Mouse (Mus musculus): Measurements from ENCODE around the gene Lrp3.
A peak's percentile ranks its signal among the peaks of the same experiment; 100 is the strongest.

The Lrp3 gene

DNA sequence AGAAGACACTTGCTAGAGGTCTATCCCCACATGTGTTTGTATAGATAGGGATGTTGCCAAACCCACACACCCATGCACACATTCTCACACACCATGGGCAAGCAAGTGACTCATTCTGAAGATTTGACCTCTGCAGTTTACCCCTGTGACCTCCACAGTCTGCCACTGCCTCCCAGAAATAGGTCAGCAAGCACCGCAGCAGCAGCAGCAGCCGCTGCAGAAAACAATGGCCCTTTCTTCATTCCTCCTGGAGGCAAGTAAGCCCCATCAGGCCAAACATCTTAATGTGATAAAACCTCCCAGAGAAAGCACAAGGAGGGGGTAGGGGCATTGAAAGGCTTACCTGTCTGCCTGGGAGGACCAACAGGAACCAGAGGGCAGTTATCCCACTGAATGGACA, 24.0 kb downstream of the Lrp3 start:
- ATAC-seq (ENCODE audit: insufficient number of reproducible peaks, low FRiP score, low TSS enrichment) = no peak

DNA sequence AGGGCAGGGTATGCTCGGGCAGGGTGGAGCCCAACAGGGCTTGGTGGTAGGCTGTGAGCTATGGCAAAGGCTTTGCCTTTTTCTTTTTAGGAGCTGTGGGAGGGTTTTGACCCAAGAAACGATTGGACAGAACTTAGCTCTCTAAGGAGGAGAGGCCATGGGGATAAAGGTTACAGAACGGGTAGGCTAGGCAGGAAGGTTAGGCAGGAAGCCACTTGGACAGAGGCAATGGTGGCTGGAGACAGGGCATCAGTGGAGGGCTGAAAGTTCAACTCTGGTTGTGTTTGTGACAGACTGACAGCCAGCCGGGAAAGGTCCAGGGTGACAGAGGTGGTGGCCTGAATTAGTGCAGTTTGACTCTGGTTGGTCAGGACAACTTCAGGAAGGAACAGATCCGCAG, 25.6 kb downstream of the Lrp3 start:
- no peak for ATAC-seq (ENCODE audit: insufficient number of reproducible peaks, low FRiP score, low TSS enrichment)

DNA sequence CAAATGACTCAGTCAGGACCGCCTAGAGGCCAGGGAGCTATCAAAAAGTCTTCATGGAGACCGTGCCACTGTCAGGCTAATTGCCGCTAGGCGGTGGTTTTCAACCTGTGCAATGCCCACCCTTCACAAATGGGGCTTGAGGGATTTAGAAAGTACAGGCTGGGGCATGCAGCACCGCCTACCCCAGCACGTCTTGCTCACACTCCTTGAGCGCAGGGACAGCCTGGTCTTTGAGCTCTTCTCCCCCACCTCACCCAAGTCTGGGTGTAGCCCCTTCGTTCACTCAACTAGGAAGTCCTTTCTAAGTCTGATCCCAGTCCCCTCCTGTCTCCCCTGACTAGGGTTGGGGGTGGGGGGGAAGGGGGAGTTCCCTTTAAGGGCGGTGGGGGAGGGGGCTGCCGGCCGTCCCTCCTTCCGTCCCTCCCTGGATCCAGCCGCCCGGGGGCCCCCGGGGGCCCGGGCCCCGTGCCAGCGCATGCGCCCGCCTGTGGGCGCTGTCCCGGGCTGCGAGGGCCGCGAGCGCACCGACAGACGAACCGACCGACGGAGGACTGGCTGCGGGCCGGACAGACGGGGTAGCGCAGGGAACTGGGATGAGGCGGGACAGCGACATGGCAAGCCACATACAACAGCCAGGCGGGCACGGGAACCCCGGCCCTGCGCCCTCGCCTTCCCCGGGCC, 29.3 kb downstream of the Lrp3 start, which contains the start of gene Slc7a10:
Slc7a10 (plus strand) TSS at position 497 of the 681 bp plus-strand sequence.
- ATAC-seq (ENCODE audit: insufficient number of reproducible peaks, low FRiP score, low TSS enrichment) = no peak

DNA sequence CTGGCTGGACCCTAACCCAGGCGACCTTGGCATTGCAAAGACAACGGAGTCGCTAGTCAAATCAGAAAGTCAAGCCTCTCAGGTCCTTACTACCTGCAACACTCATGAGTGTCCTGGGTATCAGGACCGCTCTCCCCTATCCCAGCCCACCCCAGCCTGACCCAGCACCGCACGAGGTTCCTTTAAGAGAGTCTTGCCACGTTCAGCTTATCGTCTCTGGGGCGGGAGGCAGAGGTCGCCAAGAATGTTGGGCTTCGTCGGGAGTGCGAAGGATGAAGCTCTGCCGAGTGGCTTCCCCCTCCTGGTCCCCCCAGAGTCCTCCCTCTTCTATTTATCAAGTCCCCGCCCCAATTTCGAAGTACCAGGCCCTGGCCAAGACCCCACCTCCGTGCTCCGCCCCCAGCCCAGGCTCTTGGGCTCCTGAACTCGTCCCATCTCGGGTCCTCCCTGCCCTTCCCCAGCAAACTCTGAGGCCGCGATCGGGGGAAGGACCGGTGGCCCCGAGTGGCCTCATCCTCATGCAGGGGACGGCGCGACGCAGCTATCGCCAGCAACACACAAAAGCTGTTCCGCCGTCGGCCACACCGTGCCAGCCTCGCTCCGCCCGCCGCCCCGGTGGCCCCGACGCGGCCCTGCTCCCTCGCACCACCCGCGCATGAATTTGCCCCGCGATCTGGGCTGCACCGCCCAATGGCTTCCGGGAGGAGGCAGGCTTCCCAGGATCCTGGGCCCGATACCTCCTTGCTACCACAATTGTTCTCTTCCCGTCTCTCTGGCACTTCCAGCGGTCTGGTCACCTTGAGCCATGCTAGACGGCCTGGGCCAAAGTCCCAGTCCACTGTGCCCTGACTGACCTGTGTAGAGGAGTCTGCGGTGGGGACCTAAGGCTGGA, 30.2 kb downstream of the Lrp3 start:
- ATAC-seq (ENCODE audit: insufficient number of reproducible peaks, low FRiP score, low TSS enrichment) = peak; percentile 40; the same call in 1 of the 2 replicates

DNA sequence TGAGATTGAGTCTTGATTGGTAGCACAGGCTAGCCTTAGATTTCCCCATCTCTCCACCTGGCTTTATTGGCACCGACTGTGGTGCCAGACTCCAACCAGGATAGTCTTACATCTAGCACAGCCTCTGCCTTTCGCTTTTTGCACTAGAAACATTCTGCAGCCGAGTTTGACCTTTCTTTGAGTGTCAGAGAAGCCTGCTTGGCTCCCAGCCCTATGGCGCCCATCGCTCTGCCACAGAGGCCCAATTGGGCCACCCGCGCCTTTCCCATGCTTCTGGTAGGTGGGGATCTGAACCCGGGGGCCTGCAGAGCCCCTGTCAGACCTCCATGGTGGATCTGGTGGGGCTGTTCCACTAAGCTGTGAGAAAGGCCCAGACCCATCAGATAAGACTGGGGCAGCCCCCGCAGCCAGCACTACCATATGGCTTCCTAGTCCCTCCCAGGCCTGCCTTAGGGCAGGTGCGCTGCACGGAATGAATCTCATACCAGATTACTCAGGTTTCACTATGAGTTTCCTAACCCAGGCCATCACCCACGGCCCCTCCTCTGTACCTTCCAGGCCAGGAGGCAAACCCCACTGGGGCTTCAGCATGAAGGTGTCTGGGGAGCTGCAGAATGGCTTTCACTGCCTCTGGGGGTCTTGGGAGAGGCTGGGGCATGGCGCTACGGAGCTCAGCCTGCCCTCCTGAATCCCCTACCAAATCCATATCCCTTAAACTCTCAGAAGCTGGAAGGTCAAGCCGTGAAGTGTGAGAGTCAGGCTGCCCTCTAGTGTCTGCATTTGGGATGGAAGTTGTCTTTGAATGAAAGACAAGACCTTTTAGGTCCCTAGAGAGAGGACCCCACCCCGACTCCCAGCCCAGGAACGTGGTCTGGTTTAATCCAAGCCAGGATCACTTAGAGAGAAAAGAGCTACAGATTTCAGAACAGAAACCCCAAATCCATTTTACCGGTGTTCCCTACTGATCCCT, 38.6 kb downstream of the Lrp3 start:
- no peak for ATAC-seq (ENCODE audit: insufficient number of reproducible peaks, low FRiP score, low TSS enrichment)

DNA sequence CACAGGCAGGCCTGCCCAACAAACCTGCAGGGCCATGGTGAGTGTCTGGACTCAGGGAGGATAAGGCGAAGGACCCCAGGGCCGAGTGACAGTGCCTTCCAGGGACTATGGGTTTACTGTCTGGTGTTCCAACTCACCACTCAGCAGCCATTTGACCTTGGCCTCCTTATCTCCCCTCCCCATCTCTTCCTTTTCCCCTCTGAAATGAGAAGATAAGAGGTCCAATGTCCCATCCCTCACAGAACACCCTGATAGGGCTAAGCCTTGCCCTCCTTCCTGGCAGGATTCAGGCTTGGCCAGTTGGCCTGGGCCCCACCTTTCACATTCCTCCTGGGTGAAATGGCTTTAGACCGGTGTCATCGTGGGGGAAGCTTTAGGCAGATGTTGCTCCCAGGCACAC, 39.8 kb downstream of the Lrp3 start:
- no peak for ATAC-seq (ENCODE audit: insufficient number of reproducible peaks, low FRiP score, low TSS enrichment)

DNA sequence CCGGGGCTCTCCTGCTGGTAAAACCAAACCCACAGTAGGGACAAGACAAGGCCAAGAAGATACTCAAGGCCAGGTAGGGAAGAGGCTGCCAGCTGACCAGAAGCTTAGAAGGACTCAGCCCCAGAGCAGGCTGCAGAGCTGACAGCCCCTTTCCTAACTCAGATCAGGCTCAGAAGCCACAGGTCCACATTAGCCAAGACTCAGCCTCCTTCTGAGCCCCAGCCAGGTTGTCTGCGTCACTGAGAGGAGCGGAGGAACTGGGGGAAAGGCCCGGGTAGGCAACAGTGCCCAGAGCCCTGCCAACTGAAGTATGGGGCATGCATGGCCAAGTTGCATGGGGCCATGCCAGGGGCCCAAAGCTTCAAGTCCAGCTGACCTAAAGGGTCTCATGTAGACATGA, 42.8 kb downstream of the Lrp3 start:
- ATAC-seq (ENCODE audit: insufficient number of reproducible peaks, low FRiP score, low TSS enrichment) = no peak

DNA sequence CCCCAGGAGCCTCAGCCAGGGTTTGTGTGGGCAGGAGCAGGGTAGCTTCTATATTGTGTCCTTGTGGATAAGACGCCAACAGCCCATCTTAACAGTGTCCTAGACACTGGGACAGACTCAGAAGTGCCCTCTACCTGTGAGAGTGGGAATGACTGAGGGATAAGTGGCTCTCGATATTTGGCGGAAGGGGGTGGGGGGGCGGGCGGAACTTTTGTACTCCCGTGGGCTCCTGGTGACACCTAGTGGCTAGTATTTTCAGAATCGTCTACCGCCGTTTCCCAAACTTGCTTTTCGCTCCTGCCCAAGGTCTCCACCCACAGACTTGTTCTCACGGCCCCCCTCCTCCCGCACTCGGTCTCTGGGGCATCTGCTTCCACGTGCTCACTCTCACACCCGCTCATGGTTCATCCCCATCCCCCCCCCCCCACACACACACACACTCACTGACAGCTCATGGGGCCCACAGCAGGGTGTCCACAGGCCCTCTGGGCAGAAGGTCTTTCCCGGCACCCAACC, 43.4 kb downstream of the Lrp3 start:
- no peak; the same call in 1 of the 2 replicates for ATAC-seq (ENCODE audit: insufficient number of reproducible peaks, low FRiP score, low TSS enrichment)

DNA sequence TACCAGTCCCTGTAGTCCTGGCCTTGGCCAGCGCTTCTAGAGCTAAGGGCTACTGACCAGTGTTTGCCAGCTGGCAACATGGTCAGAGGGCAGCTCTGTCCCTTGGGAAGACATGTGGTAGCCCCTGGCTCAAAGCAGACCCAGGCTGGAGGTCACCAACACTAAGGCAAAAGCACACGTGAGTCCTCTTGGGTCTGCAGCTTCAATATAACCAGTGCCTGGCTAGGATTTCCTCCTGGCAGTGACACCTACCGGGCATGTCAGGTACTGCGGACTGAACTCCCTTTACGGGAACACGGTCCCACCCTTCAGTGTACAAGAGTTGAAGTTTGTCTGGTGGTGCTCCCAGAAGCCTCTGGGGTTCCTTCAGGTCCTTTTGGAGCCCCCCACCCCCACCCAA, 46.0 kb downstream of the Lrp3 start:
- ATAC-seq (ENCODE audit: insufficient number of reproducible peaks, low FRiP score, low TSS enrichment) = 0 out of 2 replicates have a peak, but pooled peaks have one; percentile 37

DNA sequence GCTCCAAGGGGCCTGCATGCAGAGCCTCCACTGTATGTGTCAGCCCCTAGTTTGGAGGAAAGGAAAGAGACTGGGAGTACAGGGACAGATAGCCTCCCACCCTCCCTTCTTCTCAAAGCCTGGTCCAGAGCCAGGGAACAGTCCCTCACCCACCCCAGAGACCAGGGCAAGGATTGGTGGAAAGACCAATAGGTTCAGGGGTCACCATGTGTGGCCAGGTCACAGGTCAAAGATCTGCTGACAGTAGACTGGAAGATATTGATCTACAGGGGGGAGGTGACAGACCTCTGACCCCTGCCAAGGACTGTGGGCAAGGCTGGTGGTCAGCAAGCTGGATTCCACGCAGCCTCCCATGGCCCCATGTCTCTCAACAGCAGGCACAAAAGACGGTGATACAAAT, 47.4 kb downstream of the Lrp3 start:
- no peak for ATAC-seq (ENCODE audit: insufficient number of reproducible peaks, low FRiP score, low TSS enrichment)

DNA sequence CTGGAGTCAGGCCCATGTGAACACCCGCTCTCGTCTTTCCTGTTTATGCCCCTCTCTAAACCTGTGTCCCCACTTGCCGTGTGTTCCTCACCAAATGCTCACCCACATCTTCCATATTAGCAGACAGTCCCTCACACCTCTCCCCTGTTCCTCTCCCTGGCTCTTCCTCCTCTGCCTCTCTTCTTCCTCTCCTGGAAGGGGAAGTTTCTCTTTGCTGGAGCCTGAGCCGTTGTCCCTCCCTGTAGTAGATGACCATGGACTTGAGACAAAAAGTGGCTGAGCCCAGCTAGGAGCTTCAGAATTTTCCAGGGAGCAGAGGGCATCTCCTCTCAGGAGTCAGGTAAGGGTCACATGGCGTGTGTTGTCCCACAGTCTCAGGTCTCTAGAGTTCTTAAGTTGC, 48.3 kb downstream of the Lrp3 start:
- ATAC-seq (ENCODE audit: insufficient number of reproducible peaks, low FRiP score, low TSS enrichment) = no peak

DNA sequence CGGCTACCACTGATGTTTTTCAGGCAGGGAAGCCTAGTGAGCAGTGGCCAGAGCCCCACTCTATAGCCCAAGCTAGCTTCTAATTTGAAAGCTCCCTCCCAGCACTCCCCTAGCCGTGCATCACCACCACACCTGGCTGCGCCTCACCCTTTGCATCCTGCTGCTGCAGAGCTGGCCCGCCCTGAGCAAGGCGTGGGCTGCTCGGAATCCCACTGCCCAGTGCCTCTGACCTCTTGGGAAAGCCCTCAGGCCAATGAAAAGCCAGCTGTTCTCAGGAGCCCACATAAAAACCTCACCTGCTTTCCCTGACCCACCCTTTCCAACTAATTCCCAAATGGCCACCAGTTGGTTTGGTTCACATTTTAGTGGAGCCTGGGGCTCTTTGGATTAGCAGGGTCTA, 51.2 kb downstream of the Lrp3 start:
- no peak for ATAC-seq (ENCODE audit: insufficient number of reproducible peaks, low FRiP score, low TSS enrichment)

DNA sequence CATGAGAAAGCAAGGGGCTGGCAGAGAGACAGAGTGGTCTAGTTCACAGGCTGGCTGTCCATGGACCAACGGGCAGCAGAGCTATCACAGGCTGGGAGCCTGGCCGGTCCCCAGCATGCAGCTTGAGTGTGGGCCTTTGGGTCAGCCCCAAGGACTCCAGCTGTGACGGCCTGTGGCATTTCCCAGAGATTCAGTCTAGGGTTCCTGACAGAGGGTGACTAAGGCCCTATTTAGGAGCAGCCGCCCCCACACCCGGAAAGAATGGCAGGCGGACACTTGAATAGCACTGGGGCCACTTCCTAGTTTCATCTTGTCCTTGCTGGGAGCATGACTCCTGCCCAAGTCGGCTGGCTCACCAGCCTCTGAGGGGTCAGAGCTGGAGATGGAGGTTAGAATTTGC, 51.7 kb downstream of the Lrp3 start:
- ATAC-seq (ENCODE audit: insufficient number of reproducible peaks, low FRiP score, low TSS enrichment) = no peak

DNA sequence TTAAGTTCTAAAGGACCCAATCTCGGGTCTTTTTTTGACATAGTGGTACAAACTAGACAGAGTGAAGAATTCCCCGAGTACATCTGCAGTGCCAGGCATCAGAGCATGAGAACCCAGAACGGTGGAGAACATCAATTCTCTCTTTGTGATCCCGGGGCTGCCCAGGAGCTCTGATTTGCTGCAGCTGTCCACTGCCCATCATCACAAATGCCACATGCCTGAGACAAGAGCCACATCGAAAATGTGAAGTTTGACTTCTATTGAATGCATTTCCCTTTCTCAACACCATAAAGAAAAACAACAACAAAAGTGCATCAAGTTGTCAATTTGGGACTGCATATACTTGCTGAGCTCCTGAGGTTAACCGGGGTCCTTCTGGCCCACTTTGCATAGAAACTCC, 52.9 kb downstream of the Lrp3 start:
- ATAC-seq (ENCODE audit: insufficient number of reproducible peaks, low FRiP score, low TSS enrichment) = no peak

DNA sequence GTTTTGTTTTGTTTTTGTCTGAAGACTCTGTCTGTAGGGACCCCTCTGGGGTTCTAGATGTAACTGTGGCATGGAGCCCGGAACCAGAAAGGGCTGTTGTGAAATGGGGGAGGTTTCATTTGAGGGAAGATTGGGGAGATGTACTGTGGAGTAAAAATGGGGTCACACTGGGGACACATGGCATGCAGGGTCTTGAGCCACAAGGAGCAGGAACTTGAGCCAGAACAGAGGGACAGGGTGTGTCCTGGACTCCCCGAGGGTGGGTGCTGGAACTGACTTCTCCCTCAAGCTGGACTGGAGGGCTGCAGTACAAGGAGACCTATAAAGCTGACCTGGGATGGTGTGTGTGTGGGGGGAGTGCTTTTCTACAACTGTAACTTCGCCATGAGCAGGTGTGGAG, 57.8 kb downstream of the Lrp3 start:
- ATAC-seq (ENCODE audit: insufficient number of reproducible peaks, low FRiP score, low TSS enrichment) = no peak

DNA sequence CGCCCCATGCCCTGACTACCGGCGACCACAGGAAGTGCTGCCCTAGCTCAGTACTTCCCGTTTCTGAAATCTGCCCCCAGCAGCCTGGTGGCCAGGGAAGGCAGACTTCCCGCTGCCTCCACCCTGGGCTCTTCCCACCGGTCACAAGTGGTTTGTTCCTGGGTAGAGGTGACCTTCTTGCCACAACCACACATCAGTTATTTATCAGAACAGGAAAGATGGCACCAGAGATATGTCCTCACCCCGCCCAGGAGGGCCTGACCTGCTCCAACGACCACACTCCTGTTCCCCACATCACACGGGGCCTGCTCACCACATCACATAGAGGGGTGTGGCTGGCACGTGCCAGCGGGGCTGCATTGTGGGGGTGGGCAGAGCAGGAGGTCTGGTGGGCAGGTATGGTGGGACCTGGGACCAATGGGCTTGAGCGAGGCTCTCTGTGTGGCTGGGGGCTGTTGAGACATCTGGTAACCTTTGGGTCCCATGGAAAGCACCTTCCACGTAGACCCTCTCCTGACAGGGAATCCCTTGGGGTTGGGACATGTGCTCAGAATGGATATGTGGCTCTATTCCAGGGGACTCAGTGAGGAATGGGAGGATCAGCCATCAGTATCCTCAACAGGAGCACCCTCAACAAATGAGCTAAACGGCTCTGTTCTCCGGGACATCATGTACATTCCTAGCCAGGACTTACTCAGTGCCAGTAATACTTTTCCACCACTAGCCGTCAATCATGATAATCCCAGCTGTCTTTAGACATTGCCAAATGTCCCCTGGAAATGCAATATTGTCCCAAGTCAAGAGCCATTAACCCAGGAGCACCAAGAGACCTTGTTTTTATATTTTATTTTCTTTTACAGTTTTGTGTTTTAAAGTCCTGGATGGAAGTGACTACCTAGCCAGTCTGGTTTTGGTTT, 58.5 kb downstream of the Lrp3 start:
- no peak for ATAC-seq (ENCODE audit: insufficient number of reproducible peaks, low FRiP score, low TSS enrichment)

DNA sequence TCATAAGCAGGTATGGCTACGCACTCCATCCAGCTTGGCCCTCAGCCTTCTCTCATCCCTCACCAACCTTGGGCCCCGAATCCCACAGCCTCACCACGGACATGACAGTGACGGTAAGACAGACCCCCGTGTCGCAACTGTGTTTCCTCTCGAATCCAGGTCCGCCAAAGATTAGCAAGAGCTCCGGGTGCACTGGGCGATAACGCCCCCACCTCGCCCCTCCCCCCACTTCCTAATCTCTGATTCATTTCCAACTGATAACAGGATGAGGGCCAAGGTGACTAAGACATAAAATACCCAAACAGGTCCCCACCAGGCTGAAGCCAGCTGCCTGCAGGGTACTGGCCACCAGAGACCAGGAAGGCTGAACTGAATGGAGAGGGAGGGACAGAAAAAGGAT, 60.8 kb downstream of the Lrp3 start:
- no peak for ATAC-seq (ENCODE audit: insufficient number of reproducible peaks, low FRiP score, low TSS enrichment)

DNA sequence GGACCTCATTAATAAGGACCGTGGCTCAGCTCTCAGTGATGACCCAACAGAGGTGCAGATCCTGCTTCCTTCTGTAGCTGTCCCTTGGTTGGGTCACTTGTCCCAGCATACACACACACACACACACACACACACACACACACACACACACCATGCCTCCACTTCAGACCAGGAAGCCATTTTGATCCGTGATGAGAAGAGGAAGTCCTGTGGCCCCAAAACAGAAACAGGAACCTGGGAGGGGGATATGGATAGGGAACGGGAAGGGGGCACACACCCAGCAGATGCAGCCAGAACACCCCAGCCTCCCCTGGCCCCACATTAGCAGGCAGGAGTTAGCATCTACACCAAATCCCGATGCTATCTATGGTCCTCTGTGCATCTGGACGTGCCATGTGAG, 64.4 kb downstream of the Lrp3 start:
- no peak for ATAC-seq (ENCODE audit: insufficient number of reproducible peaks, low FRiP score, low TSS enrichment)
